Mouse (Mus musculus) kidney, embryonic 16.5 days (tissue): Measurements from ENCODE around the gene Ergic1. TPM values are rescaled to one million over a fixed set of nuclear protein-coding genes. Genes with fewer than 3 reads are reported as not detected.

Source experiments
- ATAC-seq: fragments of 200-750 bp; cut with Nextera tagmentation; 2 replicates; pipeline ENCODE4 v1.8.0; 2017; ENCODE audit warnings: moderate TSS enrichment; ENCODE audit not compliant: low FRiP score, low TSS enrichment
- H3K27ac ChIP-seq: fragments of 300-500 bp; sonication (generic); 2 replicates; pipeline ENCODE4 v1.5.1; 2014; ENCODE audit warnings: low read length
- H3K27me3 ChIP-seq: fragments of 300-500 bp; sonication (generic); 2 replicates; pipeline ENCODE4 v1.6.1; 2014; ENCODE audit warnings: low read length, control low read depth, mixed read lengths; ENCODE audit not compliant: insufficient read depth
- H3K36me3 ChIP-seq: fragments of 300-500 bp; sonication (generic); 2 replicates; pipeline ENCODE4 v1.6.1; 2014; ENCODE audit warnings: low read length, control low read depth, mixed read lengths; ENCODE audit not compliant: insufficient read depth
- H3K4me1 ChIP-seq: fragments of 300-500 bp; sonication (generic); 2 replicates; pipeline ENCODE4 v1.6.1; 2014; ENCODE audit warnings: low read length, control low read depth, mixed read lengths; ENCODE audit not compliant: insufficient read depth
- H3K4me2 ChIP-seq: fragments of 300-500 bp; sonication (generic); replicated peaks from 2 replicates; pipeline ENCODE4 v1.6.1; 2014; ENCODE audit warnings: low read depth, low read length
- H3K4me3 ChIP-seq: fragments of 300-500 bp; sonication (generic); 2 replicates; pipeline ENCODE4 v1.5.1; 2014; ENCODE audit warnings: mild to moderate bottlenecking, low read length
- H3K9ac ChIP-seq: fragments of 300-500 bp; sonication (generic); replicated peaks from 2 replicates; pipeline ENCODE4 v1.6.1; 2014; ENCODE audit warnings: low read length
- H3K9me3 ChIP-seq: fragments of 300-500 bp; sonication (generic); 2 replicates; pipeline ENCODE4 v1.6.1; 2016; ENCODE audit warnings: low read length, control low read depth
- WGBS: fragments of 180-500 bp; shearing (Covaris S2); extraction: QIAGEN DNeasy Blood & Tissue Kit; methylation state at CpG from one replicate; pipeline ENCODE4 v1.1.7; 2014; 5-methylcytosine and 5-hydroxymethylcytosine counted together
- polyA plus RNA-seq: library from polyadenylated mRNA; unstranded; fragments of >200 nt; fragmentation: Nextera tagmentation; extraction: Ambion mirVana; gene quantifications from 2 replicates; pipeline ENCODE4 v1.2.1, GENCODE M21; 2015

Ergic1 gene
- polyA plus RNA-seq, 1 experiment from 2014 or later = 131 TPM

GRCm38 (mm10) chr17:26616696-26617095, 55.4 kb downstream of the Ergic1 start:
- Histone ChIP-seq H3K27ac (peak overlapping the region; percentile 39; the same call in 1 of the 2 replicates), H3K4me1 (peaks cover 11% of the 10 kb centered on the region), H3K36me3 (peaks cover 13% of the 10 kb centered on the region), H3K9ac (no peak overlapping the region), H3K9me3 (no peaks in the 10 kb centered on the region), H3K27me3 (no peaks in the 10 kb centered on the region), H3K4me3 (no peak overlapping the region), H3K4me2 (no peak overlapping the region)
- WGBS = 79% methylated on average over 2 of the region's 2 CpGs
- ATAC-seq = peak; percentile 89

GRCm38 (mm10) chr17:26618498-26618897, 57.2 kb downstream of the Ergic1 start:
- Histone ChIP-seq H3K27ac (no peak overlapping the region), H3K9me3 (no peaks in the 10 kb centered on the region), H3K27me3 (no peaks in the 10 kb centered on the region), H3K4me3 (no peak overlapping the region), H3K4me2 (no peak overlapping the region), H3K36me3 (peaks cover 13% of the 10 kb centered on the region), H3K4me1 (peaks cover 11% of the 10 kb centered on the region), H3K9ac (no peak overlapping the region)
- 81% methylated on average over 5 of the region's 5 CpGs for WGBS
- ATAC-seq = no peak

GRCm38 (mm10) chr17:26619577-26619976, 58.3 kb downstream of the Ergic1 start:
- Histone ChIP-seq H3K27ac (no peak overlapping the region), H3K9ac (no peak overlapping the region)

GRCm38 (mm10) chr17:26620292-26620691, 59.0 kb downstream of the Ergic1 start:
- Histone ChIP-seq H3K9me3 (no peaks in the 10 kb centered on the region), H3K36me3 (peaks cover 21% of the 10 kb centered on the region), H3K27ac (peak overlapping the region; percentile 81; the same call in 1 of the 2 replicates), H3K4me2 (no peak overlapping the region), H3K4me1 (peaks cover 11% of the 10 kb centered on the region), H3K4me3 (no peak overlapping the region), H3K9ac (no peak overlapping the region), H3K27me3 (no peaks in the 10 kb centered on the region)
- no peak for ATAC-seq
- WGBS = 92% methylated on average over 6 of the region's 6 CpGs

More at GRCm38 (mm10) chr17:26619577-26619976, 58.3 kb downstream of the Ergic1 start:
- no peak for ATAC-seq
- WGBS = 90% methylated on average over 6 of the region's 6 CpGs
- Histone ChIP-seq H3K4me2 (no peak overlapping the region), H3K36me3 (peaks cover 20% of the 10 kb centered on the region), H3K4me1 (peaks cover 11% of the 10 kb centered on the region), H3K4me3 (no peak overlapping the region), H3K27me3 (no peaks in the 10 kb centered on the region), H3K9me3 (no peaks in the 10 kb centered on the region)

GRCm38 (mm10) chr17:26620786-26621766, 59.8 kb downstream of the Ergic1 start:
- 66% methylated on average over 17 of the region's 17 CpGs for WGBS
- peak; percentile 88 for ATAC-seq
- Histone ChIP-seq H3K36me3 (peaks cover 22% of the 10 kb centered on the region), H3K9me3 (no peaks in the 10 kb centered on the region), H3K4me3 (no peak overlapping the region), H3K4me1 (peaks cover 11% of the 10 kb centered on the region), H3K9ac (peak overlapping the region; percentile 9; the same call in 1 of the 2 replicates), H3K4me2 (no peak overlapping the region), H3K27me3 (no peaks in the 10 kb centered on the region), H3K27ac (peak overlapping the region; percentile 81)

GRCm38 (mm10) chr17:26621912-26622311, 60.6 kb downstream of the Ergic1 start:
- Histone ChIP-seq H3K4me1 (peaks cover 11% of the 10 kb centered on the region), H3K27ac (peak overlapping the region; percentile 81), H3K9me3 (no peaks in the 10 kb centered on the region), H3K4me2 (no peak overlapping the region), H3K4me3 (no peak overlapping the region), H3K36me3 (peaks cover 28% of the 10 kb centered on the region), H3K9ac (no peak overlapping the region), H3K27me3 (no peaks in the 10 kb centered on the region)
- 68% methylated on average over 5 of the region's 5 CpGs for WGBS
- ATAC-seq = no peak

- Histone ChIP-seq H3K9ac (no peak overlapping the region), H3K27me3 (no peaks in the 10 kb centered on the region)
Observed at GRCm38 (mm10) chr17:26623991-26624390, 62.7 kb downstream of the Ergic1 start.

GRCm38 (mm10) chr17:26624999-26625398, 63.7 kb downstream of the Ergic1 start:
- no peak overlapping the region for H3K4me2 ChIP-seq
- ATAC-seq = no peak
- H3K36me3 ChIP-seq = peaks cover 42% of the 10 kb centered on the region
- H3K4me3 ChIP-seq = no peak overlapping the region
- H3K27me3 ChIP-seq = no peaks in the 10 kb centered on the region
- H3K4me1 ChIP-seq = peaks cover 11% of the 10 kb centered on the region
- no peak overlapping the region for H3K9ac ChIP-seq
- no peak overlapping the region for H3K27ac ChIP-seq
- WGBS = 94% methylated on average over 10 of the region's 10 CpGs
- H3K9me3 ChIP-seq = no peaks in the 10 kb centered on the region

More at GRCm38 (mm10) chr17:26623991-26624390, 62.7 kb downstream of the Ergic1 start:
- Histone ChIP-seq H3K4me1 (peaks cover 11% of the 10 kb centered on the region), H3K4me2 (no peak overlapping the region), H3K4me3 (no peak overlapping the region), H3K9me3 (no peaks in the 10 kb centered on the region), H3K36me3 (peaks cover 32% of the 10 kb centered on the region), H3K27ac (no peak overlapping the region)
- no peak for ATAC-seq
- 88% methylated on average over 6 of the region's 6 CpGs for WGBS

- Histone ChIP-seq H3K9me3 (no peaks in the 10 kb centered on the region), H3K4me2 (no peak overlapping the region), H3K4me3 (no peak overlapping the region), H3K36me3 (peaks cover 46% of the 10 kb centered on the region), H3K9ac (no peak overlapping the region), H3K4me1 (peaks cover 9% of the 10 kb centered on the region), H3K27ac (no peak overlapping the region), H3K27me3 (no peaks in the 10 kb centered on the region)
- ATAC-seq = no peak
- WGBS = 90% methylated on average over 2 of the region's 2 CpGs
Observed at GRCm38 (mm10) chr17:26625521-26626010, 64.3 kb downstream of the Ergic1 start.

- no peaks in the 10 kb centered on the region for H3K27me3 ChIP-seq
- ATAC-seq = no peak
- H3K9me3 ChIP-seq = no peaks in the 10 kb centered on the region
- H3K9ac ChIP-seq = no peak overlapping the region
- H3K4me1 ChIP-seq = no peaks in the 10 kb centered on the region
- H3K4me2 ChIP-seq = no peak overlapping the region
- 84% methylated on average over 6 of the region's 6 CpGs for WGBS
- H3K27ac ChIP-seq = no peak overlapping the region
- H3K36me3 ChIP-seq = peaks cover 62% of the 10 kb centered on the region
- no peak overlapping the region for H3K4me3 ChIP-seq
Observed at GRCm38 (mm10) chr17:26628479-26628878, 67.2 kb downstream of the Ergic1 start.
